Comparison of ENCODE assay signal across 19 mouse cellular contexts in genomic region chr13:26569422-26569821, GRCm38 (mm10).
DNase-seq lines count a peak whose midpoint lies in the region; ATAC-seq lines count a peak whose summit lies in the region.
"Had no signal": no experiment of that assay in that cellular context is flagged by ENCODE, and none has a peak within 500 bp of the region (broad histone marks: within the 10 kb centered on the region; RNA-seq: fewer than 3 reads in every experiment).

No protein-coding gene starts in this region.

- peak; percentile 89 for ATAC-seq in forebrain, embryonic 15.5 days (replicated peaks)
- ATAC-seq: inflammation-experienced regulatory T-cells, adult 6 months had no signal

- intact Hi-C loops in left cerebral cortex, postnatal 4 days (cut with DNase I) = no loop called here

- DNase-seq in left cerebral cortex, postnatal 4 days = peak; percentile 43
- no peak for DNase-seq in left cerebral cortex, adult 11 months (ENCODE audit: low spot score)
- DNase-seq in embryonic facial prominence, embryonic 10.5 days (ENCODE audit: low spot score) = peak; percentile 9
- peak; percentile 39 for DNase-seq in retina, embryonic 14.5 days (ENCODE audit: low spot score)
- DNase-seq in layer of hippocampus, adult 11-12 months (ENCODE audit: low spot score) = no peak
- no peak for DNase-seq in kidney, postnatal 4 days
- DNase-seq: adrenal gland, adult 8-10 months; B cell, adult 2 months; cerebellum, adult 2 months; heart, adult 11 months; heart, postnatal 4 days; kidney, adult 9 months; layer of hippocampus, postnatal 36 days had no signal

- peak overlapping the region; percentile 30; the same call in 1 of the 2 replicates for H3K27ac ChIP-seq in embryonic facial prominence, embryonic 10.5 days (replicated peaks)
- H3K27ac ChIP-seq in forebrain, embryonic 15.5 days (replicated peaks) = no peak overlapping the region
- H3K27ac ChIP-seq: heart, embryonic 13.5 days; limb, embryonic 12.5 days; liver, embryonic 14.5 days; neural tube, embryonic 13.5 days had no signal

- no peaks in the 10 kb centered on the region for H3K27me3 ChIP-seq in embryonic facial prominence, embryonic 10.5 days (replicated peaks; ENCODE audit: low read depth, poor library complexity, severe bottlenecking)
- no peaks in the 10 kb centered on the region for H3K27me3 ChIP-seq in forebrain, embryonic 15.5 days
- H3K27me3 ChIP-seq: heart, embryonic 13.5 days; limb, embryonic 12.5 days; neural tube, embryonic 13.5 days had no signal

- no peaks in the 10 kb centered on the region for H3K9me3 ChIP-seq in embryonic facial prominence, embryonic 10.5 days
- no peaks in the 10 kb centered on the region for H3K9me3 ChIP-seq in forebrain, embryonic 15.5 days
- H3K9me3 ChIP-seq: heart, embryonic 13.5 days; limb, embryonic 12.5 days; neural tube, embryonic 13.5 days had no signal

- H3K36me3 ChIP-seq in embryonic facial prominence, embryonic 10.5 days (replicated peaks) = no peaks in the 10 kb centered on the region
- no peaks in the 10 kb centered on the region for H3K36me3 ChIP-seq in forebrain, embryonic 15.5 days
- H3K36me3 ChIP-seq: heart, embryonic 13.5 days; limb, embryonic 12.5 days; neural tube, embryonic 13.5 days had no signal

- no peak overlapping the region for H3K9ac ChIP-seq in forebrain, embryonic 15.5 days (replicated peaks)
- H3K9ac ChIP-seq: heart, embryonic 13.5 days; limb, embryonic 12.5 days; liver, embryonic 14.5 days; neural tube, embryonic 13.5 days had no signal

- peaks cover 13% of the 10 kb centered on the region for H3K4me1 ChIP-seq in embryonic facial prominence, embryonic 10.5 days
- H3K4me1 ChIP-seq in forebrain, embryonic 15.5 days = 0 out of 2 replicates have a peak, but pooled peaks cover 6% of the 10 kb centered on the region
- H3K4me1 ChIP-seq: heart, embryonic 13.5 days had no signal

- no peak overlapping the region for H3K4me3 ChIP-seq in embryonic facial prominence, embryonic 10.5 days
- no peak overlapping the region for H3K4me3 ChIP-seq in forebrain, embryonic 15.5 days
- H3K4me3 ChIP-seq: heart, embryonic 13.5 days; limb, embryonic 12.5 days; neural tube, embryonic 13.5 days had no signal

- no peak overlapping the region for H3K4me2 ChIP-seq in forebrain, embryonic 15.5 days (replicated peaks)
- H3K4me2 ChIP-seq: heart, embryonic 13.5 days; limb, embryonic 12.5 days; neural tube, embryonic 13.5 days had no signal

- WGBS in embryonic facial prominence, embryonic 10.5 days = 44% methylated on average over 4 of the region's 4 CpGs
- WGBS in forebrain, embryonic 15.5 days = 11% methylated on average over 4 of the region's 4 CpGs

Comparison
In these comparisons a context has a peak if more than half of its experiments do, and no peak if none do; other contexts are left out.
1. DNase-seq: peak in left cerebral cortex, postnatal 4 days (single experiment), embryonic facial prominence, embryonic 10.5 days (single experiment) and retina, embryonic 14.5 days (single experiment); none in left cerebral cortex, adult 11 months (single experiment), layer of hippocampus, adult 11-12 months (single experiment) and kidney, postnatal 4 days (0 of 2).